Mouse (Mus musculus): Measurements from ENCODE around the gene Pigx.

The Pigx gene

GRCm38 (mm10) chr16:32058817-32059216, 40.7 kb downstream of the Pigx start:
- no peak for DNase-seq

- no peak for DNase-seq
Observed at GRCm38 (mm10) chr16:32042367-32042766, 57.2 kb downstream of the Pigx start.

Data from B cell, adult 2 months (primary cell).